Mouse (Mus musculus) bone marrow macrophage, adult 2 months (primary cell): ENCODE results near the gene Pigq.

Experiments used
- CTCF ChIP-seq: IDR thresholded peaks from 2 replicates; pipeline ENCODE4 v1.5.1; 2012; ENCODE audit warnings: low read depth, mild to moderate bottlenecking, low read length, moderate library complexity
- POLR2A ChIP-seq: IDR thresholded peaks from 2 replicates; pipeline ENCODE4 v1.6.1; 2012; ENCODE audit warnings: mild to moderate bottlenecking, low read depth, low read length, borderline replicate concordance

- TF ChIP-seq CTCF: no peak
- no peak for TF ChIP-seq POLR2A
These were observed 2.1 kb downstream of the Pigq start for GRCm38 (mm10) chr17:25942597-25943151.
